Mouse (Mus musculus): ENCODE data around the gene Traf3ip3. TPM values are rescaled to one million over a fixed set of nuclear protein-coding genes. Genes with fewer than 3 reads are reported as not detected.

Gene Traf3ip3
- total RNA-seq, 2 experiments from 2014 or later: 1.2 to 1.9 TPM

- intact Hi-C loops (cut with DNase I): loop anchor here (5.0 kb wide), 1 partner anchor 191 kb away; no protein-coding TSS in a partner anchor
Observed at GRCm38 (mm10) chr1:193131311-193131948, 70.1 kb downstream of the Traf3ip3 start.

GRCm38 (mm10) chr1:193130839-193131238 is 70.7 kb downstream of the Traf3ip3 start:
- intact Hi-C loops (cut with DNase I): loop anchor here (1.0 to 5.0 kb wide), 2 partner anchors 42 to 191 kb away; no protein-coding TSS in a partner anchor
- DNase-seq: no peak

More at GRCm38 (mm10) chr1:193131311-193131948, 70.1 kb downstream of the Traf3ip3 start:
- DNase-seq: no peak

- intact Hi-C loops (cut with DNase I): loop anchor here (1.0 to 5.0 kb wide), 2 partner anchors 43 to 192 kb away; no protein-coding TSS in a partner anchor
- no peak for DNase-seq
Observed at GRCm38 (mm10) chr1:193130456-193130825, 71.1 kb downstream of the Traf3ip3 start.

- intact Hi-C loops (cut with DNase I): loop anchor here (1.0 to 10.0 kb wide), 4 partner anchors 43 to 405 kb away; no protein-coding TSS in a partner anchor
Observed at GRCm38 (mm10) chr1:193129786-193130455, 71.6 kb downstream of the Traf3ip3 start, which contains the start of gene Diexf. Gene Diexf, minus strand, starts transcription at chr1:193130272.

GRCm38 (mm10) chr1:193129321-193129720 is 72.2 kb downstream of the Traf3ip3 start:
- intact Hi-C loops (cut with DNase I): loop anchor here (10.0 kb wide), 2 partner anchors 345 to 405 kb away; no protein-coding TSS in a partner anchor
- no peak for DNase-seq

More at GRCm38 (mm10) chr1:193129786-193130455, 71.6 kb downstream of the Traf3ip3 start, which contains the start of gene Diexf:
- peak; percentile 97 to 98 for DNase-seq

- DNase-seq: no peak
- intact Hi-C loops (cut with DNase I): loop anchor here (10.0 kb wide), 2 partner anchors 343 to 403 kb away; no protein-coding TSS in a partner anchor
Observed at GRCm38 (mm10) chr1:193128055-193128454, 73.4 kb downstream of the Traf3ip3 start.

GRCm38 (mm10) chr1:193125835-193126234 is 75.7 kb downstream of the Traf3ip3 start:
- no peak for DNase-seq
- intact Hi-C loops (cut with DNase I): loop anchor here (1.0 to 10.0 kb wide), 3 partner anchors 125 to 401 kb away; no protein-coding TSS in a partner anchor

Other genes with a start within 250 kb of the Traf3ip3 start
- gene Syt14, start 165.9 kb downstream of the Traf3ip3 start, total RNA-seq (2021): under 1 TPM; 0.14 to 0.19 TPM
- gene Diexf, start 71.4 kb downstream of the Traf3ip3 start, total RNA-seq (2021): 10 to 100 TPM in 1 of 2 experiments, 1 to 10 TPM in 1; 9.6 to 10.9 TPM
- gene Irf6, start 48.6 kb downstream of the Traf3ip3 start, total RNA-seq (2021): 1 to 10 TPM; 1.4 to 2.6 TPM
- gene A130010J15Rik, start 33.7 kb downstream of the Traf3ip3 start, total RNA-seq (2021): 1 to 10 TPM; 3.2 to 4.4 TPM
- 10 to 100 TPM; 10.2 to 13.0 TPM for gene Lamb3, start 6.0 kb upstream of the Traf3ip3 start, total RNA-seq (2021)
- 10 to 100 TPM in 1 of 2 experiments, 1 to 10 TPM in 1; 8.6 to 13.2 TPM for gene Hsd11b1, start 62.4 kb upstream of the Traf3ip3 start, total RNA-seq (2021)
- 10 to 100 TPM; 53.6 to 57.8 TPM for gene G0s2, start 71.5 kb upstream of the Traf3ip3 start, total RNA-seq (2021)
- 1 to 10 TPM in 1 of 2 experiments, not detected in 1; 1.0 TPM for gene Camk1g, start 168.6 kb upstream of the Traf3ip3 start, total RNA-seq (2021)